Mouse (Mus musculus) layer of hippocampus, postnatal 25 days (tissue): Measurements from ENCODE around the gene Cenph. TPM values are rescaled to one million over a fixed set of nuclear protein-coding genes. Genes with fewer than 3 reads are reported as not detected.
"Not testable (repeated sequence)": the region's sequence is repeated elsewhere in the genome, so short reads cannot be mapped to it uniquely, and the experiment has no call there.

Experiments
- DNase-seq, 2 experiments: peaks; one replicate each; pipeline ENCODE4 v3.0.0; 2022; ENCODE audit warnings: mixed read lengths in 2 of 2, low spot score in 1 of 2; ENCODE audit errors: extremely low spot score in 1 of 2
- total RNA-seq, 2 experiments: library from RNA; stranded (reverse); gene quantifications; 2 replicates each; pipeline ENCODE4 v1.2.3; 2021

Gene Cenph
- 1 to 10 TPM in 1 of 2 experiments, under 1 TPM in 1; 0.42 to 1.1 TPM for total RNA-seq

DNA sequence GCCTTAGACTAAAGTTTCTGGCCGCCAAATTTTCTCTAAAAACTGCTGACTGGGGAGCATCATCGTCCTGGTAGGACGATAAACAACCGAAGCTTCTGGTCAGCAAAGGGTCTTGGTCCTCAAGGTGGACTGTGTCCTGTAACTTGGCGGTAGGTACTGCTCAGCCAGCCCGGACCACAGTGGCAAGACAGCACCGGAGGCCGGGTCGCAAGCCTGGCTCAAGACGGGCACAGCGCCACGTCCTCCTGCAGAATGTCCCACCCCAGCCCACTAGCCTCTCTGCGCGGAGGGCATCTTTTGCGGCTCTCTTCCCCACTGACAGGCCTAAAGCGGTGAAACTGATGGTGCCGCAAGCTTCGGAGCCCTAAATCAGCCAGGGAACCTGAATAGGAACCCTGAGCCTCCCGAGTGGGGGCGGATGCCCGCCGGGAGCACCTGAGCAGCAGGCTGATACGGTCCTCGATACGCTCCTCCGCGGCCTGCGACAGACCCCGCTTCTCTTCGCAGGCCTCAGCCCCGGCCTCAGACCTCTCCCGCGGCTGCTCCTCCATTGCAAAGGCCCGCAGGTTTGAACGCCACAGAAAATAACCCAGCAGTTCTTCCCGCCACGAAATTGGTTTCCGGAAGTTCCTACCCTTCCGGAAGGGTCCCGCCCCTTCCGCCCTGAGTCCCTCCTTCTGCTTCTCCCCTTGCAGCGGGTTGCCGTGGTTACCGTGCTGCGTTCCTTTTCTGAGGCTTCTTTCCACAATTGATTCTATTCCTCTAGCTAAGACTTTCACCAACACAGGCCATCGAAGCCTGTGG, at the start of gene Cenph:
Gene Cenph (minus strand): TSS at position 648 of the 804 bp plus-strand sequence.
- DNase-seq, result peak; percentile 52 to 68

DNA sequence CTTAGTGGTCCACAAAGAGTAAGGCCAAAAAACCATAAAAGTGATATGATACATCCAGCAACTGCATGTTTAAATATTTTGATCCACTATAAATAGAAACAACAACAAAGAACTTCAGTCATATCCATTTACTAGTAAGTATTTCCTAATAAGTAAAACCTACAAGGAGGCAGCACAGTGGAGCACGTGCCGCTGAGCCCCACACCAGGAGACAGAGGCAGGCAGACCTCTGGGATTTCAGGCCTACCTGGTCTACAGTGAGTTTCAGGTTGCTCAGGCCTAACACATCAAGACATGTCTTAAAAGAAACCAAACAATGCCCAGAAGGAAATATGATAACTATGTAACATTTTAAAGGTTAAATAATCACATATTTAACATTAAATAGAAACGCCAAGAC, 49.2 kb upstream of the Cenph start:
- no peak for DNase-seq

DNA sequence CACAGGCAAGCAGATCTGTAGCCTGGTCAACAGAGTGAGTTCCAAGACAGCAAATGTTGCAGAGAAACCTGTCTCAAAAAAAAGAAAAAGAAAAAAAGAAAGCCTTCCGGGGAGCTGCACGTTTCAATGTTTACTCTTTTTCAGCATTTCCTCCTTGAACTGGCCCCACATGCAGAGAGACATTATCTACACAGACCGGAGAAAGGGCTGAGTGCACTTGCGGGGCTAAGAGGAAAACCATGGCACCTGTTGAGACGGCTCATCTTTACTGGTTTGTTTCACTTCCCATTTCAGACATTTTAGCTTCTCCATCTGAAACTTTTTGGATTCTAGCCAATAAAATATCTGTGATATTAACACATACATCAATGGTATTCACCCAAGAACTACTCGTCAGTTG, 48.6 kb upstream of the Cenph start:
- DNase-seq, result no peak

DNA sequence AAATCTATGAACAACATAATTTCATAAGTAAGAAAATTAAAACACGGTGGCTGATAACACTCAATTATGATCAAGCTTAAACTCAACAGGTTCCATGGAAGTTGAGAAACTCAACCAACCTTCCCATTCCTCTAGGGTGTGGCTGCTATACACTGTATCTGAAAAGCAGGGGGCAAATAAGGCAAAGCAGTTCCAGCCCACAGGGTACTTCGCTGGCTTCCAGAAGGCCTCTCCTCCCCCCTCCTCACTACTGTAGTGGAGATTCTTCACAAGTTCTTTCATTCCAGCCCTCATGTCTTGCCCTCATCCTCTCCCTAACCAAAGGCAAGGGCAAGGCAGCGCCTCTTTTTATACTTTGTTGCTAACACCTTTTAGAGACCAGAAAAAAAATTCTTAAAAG, 48.2 kb upstream of the Cenph start:
- DNase-seq, result no peak

DNA sequence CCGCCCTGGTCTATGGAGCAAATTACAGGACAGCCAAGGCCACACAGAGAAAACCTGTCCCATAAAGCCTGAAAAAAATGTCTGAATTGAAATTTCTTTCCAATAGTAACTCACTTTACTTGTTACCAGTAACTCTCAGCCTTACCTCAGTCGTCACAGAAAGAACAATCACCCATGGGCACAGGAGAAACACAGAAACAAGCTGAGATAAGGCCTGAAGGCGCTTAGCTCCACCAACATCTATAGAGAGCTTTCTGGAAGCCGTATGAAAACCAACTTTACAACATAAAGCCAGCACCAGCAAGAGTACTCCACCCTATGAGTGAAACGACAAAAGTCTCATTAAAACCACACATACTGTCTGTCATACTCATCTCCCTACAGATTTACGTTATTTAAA, 38.8 kb upstream of the Cenph start:
- DNase-seq, result no peak

DNA sequence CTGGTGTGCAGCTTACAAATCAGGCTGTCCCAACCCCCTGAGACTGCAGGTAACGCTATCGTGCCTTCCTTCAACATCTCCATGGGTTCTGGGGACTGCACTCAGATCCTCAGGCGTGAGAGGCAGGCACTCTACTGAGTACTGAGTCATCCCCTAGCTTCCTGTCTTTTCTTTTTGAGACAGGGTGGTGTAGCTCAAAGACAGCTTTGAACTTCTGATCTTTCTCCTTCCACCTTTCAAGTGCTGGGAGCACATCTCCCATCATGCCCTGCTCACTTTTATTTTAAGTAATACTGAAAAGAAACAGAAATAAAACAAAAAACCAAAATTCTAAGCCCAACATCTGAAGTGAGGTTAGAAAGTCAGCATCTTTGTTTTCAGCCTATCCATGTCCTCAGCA, 30.1 kb upstream of the Cenph start:
- no peak for DNase-seq

DNA sequence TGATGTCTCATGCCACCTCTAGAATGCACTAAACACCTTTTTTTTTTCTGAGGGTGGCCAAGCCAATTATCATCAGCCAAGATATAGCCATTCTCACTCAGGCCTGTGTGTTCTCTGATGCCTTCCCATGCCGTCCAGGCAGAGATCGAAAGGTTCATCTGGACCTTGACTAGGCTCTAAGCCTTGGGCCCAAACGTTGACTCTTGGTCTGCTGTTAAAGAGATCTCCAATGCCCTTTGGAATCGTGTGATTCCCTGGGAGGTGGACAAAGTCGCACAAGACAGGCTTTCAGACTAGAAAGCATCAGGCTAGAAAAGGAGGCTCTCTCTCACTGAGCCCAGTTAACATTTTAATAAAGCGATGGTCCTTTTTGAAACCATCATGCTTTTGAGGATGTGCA, 21.5 kb upstream of the Cenph start:
- no peak for DNase-seq

DNA sequence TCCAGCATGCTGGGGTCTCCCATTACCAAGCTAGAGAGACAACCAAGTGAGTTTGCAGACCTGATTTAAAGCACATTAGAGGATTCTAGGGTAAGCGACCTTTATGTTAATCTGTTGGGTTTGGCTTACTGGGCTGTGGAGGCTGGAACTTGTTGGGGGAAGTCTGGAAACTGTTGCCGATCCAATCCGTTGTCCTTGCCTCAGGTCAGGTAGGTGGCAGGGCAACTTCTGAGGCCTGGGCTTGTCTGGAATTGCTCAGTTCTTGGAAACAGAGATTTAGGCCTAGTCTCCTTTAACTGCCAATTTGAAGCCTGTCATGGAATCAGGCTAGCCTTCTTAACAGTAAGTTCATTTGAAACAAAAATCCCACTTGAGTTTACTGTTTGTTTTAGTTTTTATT, 13.4 kb upstream of the Cenph start:
- DNase-seq, result no peak

DNA sequence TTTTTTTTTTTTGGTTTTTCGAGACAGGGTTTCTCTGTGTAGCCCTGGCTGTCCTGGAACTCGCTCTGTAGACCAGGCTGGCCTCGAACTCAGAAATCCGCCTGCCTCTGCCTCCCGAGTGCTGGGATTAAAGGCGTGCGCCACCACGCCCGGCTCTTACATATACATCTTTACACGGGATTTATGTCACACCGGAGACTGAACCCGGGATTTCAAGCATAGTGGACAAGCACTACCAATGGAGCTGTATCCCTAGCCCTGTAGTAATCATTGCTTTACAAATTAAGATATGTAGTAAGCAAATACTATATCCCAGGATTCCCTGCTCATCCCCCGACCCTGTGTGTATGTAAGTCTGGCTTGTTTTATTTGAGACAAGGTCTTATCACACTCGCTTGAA, 12.4 kb upstream of the Cenph start:
- not testable (repeated sequence) for DNase-seq

DNA sequence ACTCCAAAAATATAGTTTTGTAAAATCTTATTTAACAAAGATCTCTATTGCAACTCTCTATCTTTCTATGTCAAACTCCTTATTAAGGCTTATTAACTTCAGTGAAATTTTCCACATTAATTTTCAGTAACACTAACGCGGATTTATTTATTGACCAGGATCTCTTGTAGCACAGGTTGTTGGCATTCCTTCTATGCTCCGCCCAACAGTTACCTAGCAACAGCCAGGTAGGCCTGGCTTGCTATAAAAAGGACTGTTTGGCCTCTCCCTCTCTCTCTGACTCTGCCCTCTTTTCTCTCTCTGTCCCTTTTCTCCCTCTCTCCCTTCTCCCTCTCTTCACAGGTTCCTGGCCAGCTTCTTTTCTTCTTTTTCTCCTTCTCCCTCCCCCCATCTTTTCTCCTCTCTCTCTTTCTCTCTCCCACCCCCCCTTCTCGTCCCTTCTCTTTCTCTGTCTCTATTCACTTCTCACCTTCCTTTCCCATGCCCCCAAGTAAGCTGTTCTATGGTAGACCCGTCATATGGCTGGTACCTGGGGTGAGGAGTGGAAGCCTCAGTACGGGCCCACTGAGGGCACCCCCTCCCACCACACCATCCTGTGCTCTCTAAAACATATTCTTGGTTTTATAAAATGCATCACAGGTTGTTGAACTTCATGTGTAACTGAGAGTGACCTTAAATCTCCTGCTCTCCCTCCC, 11.8 kb upstream of the Cenph start:
- no peak for DNase-seq

DNA sequence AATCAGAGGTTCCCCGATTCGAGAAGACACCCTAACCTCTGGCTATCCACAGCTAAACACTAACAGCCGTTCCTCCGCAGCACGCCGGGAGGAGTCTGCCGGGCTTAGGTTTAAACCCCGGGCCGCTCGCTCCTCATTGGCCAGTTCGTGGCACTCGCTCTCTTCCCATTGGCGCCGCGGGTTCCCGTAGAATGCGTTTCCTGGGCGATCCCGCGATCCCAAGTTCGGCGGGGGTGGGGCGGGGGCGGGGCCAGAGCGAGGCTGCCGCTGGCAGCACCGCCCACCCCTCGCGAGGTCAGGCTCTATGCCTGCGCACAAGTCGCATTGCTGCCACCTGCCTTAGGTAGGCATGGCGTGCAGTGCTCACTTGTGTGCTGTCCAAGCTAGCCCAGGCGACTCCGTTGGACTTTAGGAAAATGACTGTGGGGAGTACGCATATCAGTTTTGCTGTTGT, 10.7 kb upstream of the Cenph start, which contains the start of gene Ccnb1:
Gene Ccnb1 (minus strand): TSS at position 157 of the 454 bp plus-strand sequence.
- peak; percentile 54 to 81 for DNase-seq

DNA sequence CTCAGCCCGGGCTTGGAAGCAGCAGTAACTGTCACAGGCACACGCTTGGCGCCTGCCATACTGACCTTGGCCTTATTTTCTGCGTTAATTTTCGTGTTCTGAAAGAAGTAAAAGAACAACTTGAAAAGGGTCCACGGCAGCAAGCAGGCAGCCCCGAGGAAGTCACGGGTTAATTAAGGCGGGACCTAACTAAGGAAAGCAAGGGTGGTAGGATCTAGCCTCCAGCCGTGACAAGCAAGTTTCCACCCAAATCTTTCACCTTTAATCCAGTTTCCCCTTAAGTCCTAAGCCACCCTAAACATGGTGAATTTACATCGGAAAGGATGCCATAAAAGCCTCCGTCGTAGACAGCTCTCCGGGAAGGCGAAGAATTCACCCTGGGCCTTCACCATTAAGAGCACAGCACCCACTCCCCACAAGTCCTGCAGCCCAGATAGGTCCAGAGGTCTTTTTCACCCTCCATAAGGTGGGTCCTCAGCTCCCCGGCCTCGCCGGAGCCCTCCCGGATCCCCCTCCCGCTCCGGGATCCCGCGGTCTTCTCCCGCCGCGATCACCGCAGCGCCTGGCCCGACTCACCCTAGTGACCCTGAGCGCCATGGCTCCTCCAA, 10.2 kb upstream of the Cenph start:
- no peak for DNase-seq

DNA sequence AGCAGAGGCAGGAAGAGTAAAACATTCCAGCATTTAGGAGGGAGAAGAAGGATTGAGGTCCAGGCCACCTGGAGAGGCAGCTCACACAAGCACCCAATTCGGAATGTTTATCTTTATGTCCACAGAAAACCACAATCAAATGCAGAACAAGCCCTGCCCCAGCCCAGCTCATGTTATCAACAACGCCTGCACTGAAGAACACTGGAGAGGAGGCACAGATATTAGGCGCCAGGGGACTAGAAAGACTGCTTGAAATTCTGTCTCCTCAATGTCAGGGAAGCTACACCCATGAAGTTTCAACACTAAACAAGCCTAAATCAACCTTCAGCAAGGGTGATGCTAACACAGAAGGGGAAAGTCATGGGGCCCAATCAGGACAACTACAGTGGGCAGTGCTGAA, 1.8 kb upstream of the Cenph start:
- no peak for DNase-seq

DNA sequence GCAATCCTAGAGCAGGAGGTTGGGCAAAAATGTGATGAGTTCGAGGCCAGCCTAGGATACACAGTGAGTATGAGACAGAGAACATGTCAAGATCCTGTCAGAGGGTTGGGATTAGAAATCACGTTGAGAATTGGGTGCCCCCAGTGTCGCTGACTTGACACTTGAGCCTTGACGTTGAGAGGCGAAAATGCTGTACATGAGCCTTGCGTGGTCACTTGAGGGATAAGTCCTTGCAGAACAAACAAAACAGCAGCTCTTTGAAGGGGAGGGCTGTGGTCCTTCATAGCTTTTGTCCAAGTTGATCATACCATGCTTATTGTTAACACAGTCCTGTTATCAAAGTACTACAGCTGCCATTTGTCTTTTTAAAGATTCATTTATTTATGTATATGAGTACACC, 1.0 kb upstream of the Cenph start:
- no peak for DNase-seq

DNA sequence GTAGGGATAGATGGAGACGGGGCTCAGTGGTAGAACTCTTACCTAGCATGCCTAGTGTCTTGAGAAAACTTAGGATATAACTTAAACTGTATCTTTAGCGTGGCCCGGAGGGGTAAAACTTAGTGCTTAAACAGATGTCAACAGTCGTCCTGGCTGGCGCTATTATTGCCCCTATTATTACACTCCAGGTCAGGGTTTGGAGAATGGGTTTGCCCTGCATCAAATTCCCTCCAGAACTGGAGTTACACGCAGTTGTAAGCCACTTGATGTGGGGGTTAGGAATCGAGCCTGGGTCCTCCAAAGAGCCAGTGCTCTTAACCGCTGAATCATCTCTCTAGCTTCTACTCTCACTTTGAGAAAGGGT, 339 bp upstream of the Cenph start:
- DNase-seq, result no peak

DNA sequence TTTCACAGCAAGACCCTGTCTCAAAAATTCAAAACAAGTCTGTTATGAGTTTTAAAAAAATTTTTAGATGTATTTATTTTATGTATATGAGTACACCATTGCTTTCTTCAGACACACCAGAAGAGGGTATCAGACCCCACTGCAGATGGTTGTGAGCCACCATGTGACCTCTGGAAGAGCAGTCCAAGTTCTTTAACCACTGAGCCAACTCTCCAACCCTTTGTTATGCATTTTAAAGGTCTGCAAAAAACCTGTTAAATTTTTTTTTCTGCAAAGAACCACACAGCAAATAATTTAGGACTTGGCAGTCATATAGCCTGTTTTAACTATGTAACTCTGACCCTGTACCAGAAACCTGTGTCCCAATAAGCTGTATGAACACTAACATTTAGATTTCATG, 995 bp downstream of the Cenph start:
- DNase-seq, result no peak

DNA sequence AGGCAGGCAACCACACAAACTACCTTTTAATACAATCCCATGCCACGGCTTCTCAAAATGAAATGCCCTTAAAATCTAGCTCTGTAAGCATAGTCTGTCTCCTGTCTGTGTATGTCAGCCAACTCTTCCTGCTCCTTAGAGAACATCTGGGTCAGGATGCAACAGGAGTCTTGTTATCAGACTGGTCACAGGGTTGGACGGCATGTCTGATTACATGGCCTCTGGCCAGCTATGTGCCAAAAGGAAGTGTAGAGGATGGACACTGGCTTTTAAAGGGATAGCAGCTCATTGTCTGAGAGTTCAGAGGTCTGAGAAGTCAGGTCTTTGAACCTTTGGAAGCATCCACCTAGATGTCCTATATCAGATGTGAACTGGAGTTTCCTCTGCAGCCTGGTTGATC, 20.4 kb downstream of the Cenph start:
- no peak for DNase-seq

DNA sequence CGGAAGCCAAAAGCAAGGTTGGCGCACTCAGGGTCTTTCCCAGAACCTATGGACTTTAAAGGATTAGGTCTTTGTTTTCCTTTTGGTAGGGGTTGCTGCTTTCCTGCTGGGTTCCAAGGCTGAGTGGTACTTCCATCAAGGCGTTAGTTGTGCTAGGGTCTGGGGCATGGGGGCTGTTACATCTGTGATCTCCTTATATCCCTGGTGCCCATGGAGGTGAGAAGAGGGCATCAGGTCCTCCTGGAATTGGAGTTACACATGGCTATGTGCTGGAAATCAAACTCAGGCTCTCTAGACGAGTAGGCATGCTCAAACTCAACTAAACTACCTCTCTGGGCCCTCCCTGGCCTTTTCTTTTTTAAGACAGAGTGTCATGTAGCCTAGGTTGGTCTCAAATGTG, 21.5 kb downstream of the Cenph start:
- no peak for DNase-seq

DNA sequence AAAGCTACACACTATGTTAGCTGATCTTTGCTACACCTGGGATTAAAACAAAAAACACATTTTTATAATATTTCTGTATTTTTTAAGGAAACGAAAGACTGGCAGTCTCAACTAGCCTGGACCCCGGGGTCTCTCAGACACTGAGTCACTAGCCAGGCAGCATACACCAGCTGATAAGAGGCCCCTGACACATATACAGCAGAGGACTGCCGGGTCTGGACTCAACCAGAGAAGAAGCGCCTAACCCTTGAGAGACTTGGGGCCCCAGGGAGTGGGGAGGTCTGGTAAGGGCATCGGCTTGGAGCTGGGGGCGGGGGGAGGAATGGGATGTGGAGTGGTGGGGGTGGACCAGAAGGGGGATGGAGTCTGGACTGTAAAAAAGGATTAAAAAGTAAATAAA, 22.7 kb downstream of the Cenph start:
- no peak for DNase-seq

DNA sequence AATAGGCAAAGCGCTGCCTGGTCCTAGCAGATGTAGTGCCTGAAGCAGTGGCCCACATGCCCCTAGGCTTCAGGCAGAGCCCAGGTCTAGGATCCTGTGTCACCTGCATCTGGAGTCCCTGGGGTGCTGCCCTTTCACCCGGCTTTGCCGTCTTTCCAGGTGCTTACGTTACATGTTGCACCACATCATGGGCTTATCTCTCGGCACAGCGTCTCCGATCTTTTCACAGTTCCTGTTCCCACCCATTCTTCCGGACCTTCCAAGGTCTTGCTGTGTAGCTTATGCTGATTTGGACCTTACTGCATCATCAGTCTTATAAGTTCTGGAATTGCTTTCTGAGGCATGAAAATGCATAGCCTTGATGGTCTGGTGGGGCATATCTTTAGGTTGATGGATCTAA, 23.2 kb downstream of the Cenph start:
- DNase-seq, result no peak

DNA sequence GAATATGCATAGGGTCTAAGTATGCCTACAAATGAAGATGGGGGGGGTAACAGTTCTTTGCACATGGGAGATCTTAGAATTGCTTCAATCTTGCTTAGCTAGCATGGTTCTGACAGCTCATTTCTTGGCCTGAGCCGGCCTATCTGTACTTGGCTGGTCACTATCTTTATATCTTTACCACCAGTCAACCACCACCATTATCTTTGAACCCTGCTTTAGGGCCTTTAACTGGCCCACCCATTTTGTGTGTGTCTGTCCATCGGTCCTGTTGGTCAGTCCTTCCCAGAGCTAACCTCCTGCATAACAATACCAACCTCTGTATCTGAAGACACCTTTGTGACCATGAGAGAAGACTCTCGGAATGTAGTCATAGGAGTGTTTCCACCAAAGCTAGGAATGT, 24.3 kb downstream of the Cenph start:
- DNase-seq, result no peak

DNA sequence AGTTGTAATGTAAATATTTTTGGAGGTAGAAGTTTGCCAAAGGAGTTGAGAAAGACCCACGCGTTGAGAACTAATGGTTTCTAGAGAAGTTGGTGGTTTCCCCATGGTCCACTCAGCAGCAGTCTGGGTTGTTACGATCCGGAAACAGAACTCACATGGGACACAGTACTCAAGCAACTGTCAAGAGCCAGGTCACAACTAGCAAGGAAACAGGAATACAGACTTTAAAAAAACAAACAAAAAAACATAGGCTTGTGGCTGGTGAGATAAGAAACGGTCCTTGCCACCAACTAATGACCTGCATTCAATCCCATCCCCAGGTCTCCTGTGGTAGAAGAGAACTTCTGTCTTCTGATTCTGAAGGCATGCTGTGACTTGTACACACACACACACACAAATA, 24.9 kb downstream of the Cenph start:
- no peak for DNase-seq
